Mouse (Mus musculus): Measurements from ENCODE around the gene Agbl4. TPM values are rescaled to one million over a fixed set of nuclear protein-coding genes. Genes with fewer than 3 reads are reported as not detected.

Gene Agbl4
- polyA plus RNA-seq, 3 experiments from 2014 or later = not detected

- ATAC-seq = no peak
These were observed 884.4 kb downstream of the Agbl4 start for GRCm38 (mm10) chr4:111281836-111282235.

GRCm38 (mm10) chr4:111284625-111285024, 887.2 kb downstream of the Agbl4 start:
- ATAC-seq = no peak

GRCm38 (mm10) chr4:111294528-111295241, 897.2 kb downstream of the Agbl4 start:
- no peak for ATAC-seq

GRCm38 (mm10) chr4:111306518-111306917, 909.1 kb downstream of the Agbl4 start:
- no peak for ATAC-seq

GRCm38 (mm10) chr4:111307166-111307565, 909.7 kb downstream of the Agbl4 start:
- no peak for ATAC-seq

GRCm38 (mm10) chr4:111307633-111308032, 910.2 kb downstream of the Agbl4 start:
- ATAC-seq = no peak

- ATAC-seq = no peak
These were observed 911.3 kb downstream of the Agbl4 start for GRCm38 (mm10) chr4:111308572-111309288.

- ATAC-seq = no peak
These were observed 929.6 kb downstream of the Agbl4 start for GRCm38 (mm10) chr4:111327094-111327493.

- no peak for ATAC-seq
These were observed 930.4 kb downstream of the Agbl4 start for GRCm38 (mm10) chr4:111327760-111328373.

GRCm38 (mm10) chr4:111329501-111329900, 932.0 kb downstream of the Agbl4 start:
- no peak for ATAC-seq

- no peak for ATAC-seq
These were observed 935.4 kb downstream of the Agbl4 start for GRCm38 (mm10) chr4:111332864-111333263.

GRCm38 (mm10) chr4:111349965-111350364, 952.5 kb downstream of the Agbl4 start:
- no peak for ATAC-seq

- ATAC-seq = no peak
These were observed 953.4 kb downstream of the Agbl4 start for GRCm38 (mm10) chr4:111350615-111351525.

GRCm38 (mm10) chr4:111356584-111357115, 959.2 kb downstream of the Agbl4 start:
- no peak for ATAC-seq

- ATAC-seq = no peak
These were observed 959.7 kb downstream of the Agbl4 start for GRCm38 (mm10) chr4:111357176-111357575.

- ATAC-seq = no peak
These were observed 966.7 kb downstream of the Agbl4 start for GRCm38 (mm10) chr4:111364199-111364598.

GRCm38 (mm10) chr4:111367771-111368170, 970.3 kb downstream of the Agbl4 start:
- ATAC-seq = no peak

- ATAC-seq = no peak
These were observed 979.7 kb downstream of the Agbl4 start for GRCm38 (mm10) chr4:111377159-111377558.

- no peak for ATAC-seq
These were observed 980.6 kb downstream of the Agbl4 start for GRCm38 (mm10) chr4:111378071-111378470.

- ATAC-seq = no peak
These were observed 985.6 kb downstream of the Agbl4 start for GRCm38 (mm10) chr4:111383101-111383500.

GRCm38 (mm10) chr4:111390736-111391135, 993.3 kb downstream of the Agbl4 start:
- ATAC-seq = no peak

- no peak for ATAC-seq
These were observed 1002.3 kb downstream of the Agbl4 start for GRCm38 (mm10) chr4:111399784-111400183.

Data from inflammation-experienced regulatory T-cells, adult 6 months (primary cell).